ENCODE assay signal across 9 mouse cellular contexts in genomic region chr13:5713195-5713863, GRCm38 (mm10).
A peak's percentile ranks its signal among the peaks of the same experiment; 100 is the strongest.
DNase-seq lines count a peak whose midpoint lies in the region; ATAC-seq and TF ChIP-seq lines count a peak whose summit lies in the region.
"Had no signal": no experiment of that assay in that cellular context is flagged by ENCODE, and none has a peak within 500 bp of the region (broad histone marks: within the 10 kb centered on the region; RNA-seq: fewer than 3 reads in every experiment).

No protein-coding gene starts in this region.

- 0 out of 2 replicates have a peak, but pooled peaks have one; percentile 53 for ATAC-seq in kidney, embryonic 15.5 days (replicated peaks; ENCODE audit: low FRiP score)
- no peak for ATAC-seq in neural tube, embryonic 15.5 days (ENCODE audit: low FRiP score)

- no peaks in the 10 kb centered on the region for H3K27me3 ChIP-seq in heart, adult 2 months (ENCODE audit: control insufficient read depth, insufficient read depth, low read length)
- H3K27me3 ChIP-seq in kidney, embryonic 15.5 days = no peaks in the 10 kb centered on the region
- no peaks in the 10 kb centered on the region for H3K27me3 ChIP-seq in neural tube, embryonic 15.5 days (replicated peaks)
- H3K27me3 ChIP-seq: hindbrain, embryonic 13.5 days had no signal

- H3K4me1 ChIP-seq in heart, adult 2 months (ENCODE audit: control insufficient read depth, insufficient read depth, low read length) = no peaks in the 10 kb centered on the region; the same call in 1 of the 2 replicates
- H3K4me1 ChIP-seq in kidney, embryonic 15.5 days = peaks cover 5% of the 10 kb centered on the region; the same call in 1 of the 2 replicates
- no peaks in the 10 kb centered on the region for H3K4me1 ChIP-seq in neural tube, embryonic 15.5 days
- H3K4me1 ChIP-seq: hindbrain, embryonic 13.5 days had no signal

- no peak for TF ChIP-seq POLR2A in heart, adult 2 months (IDR thresholded peaks at IDR 0.05; ENCODE audit: insufficient read depth, low read depth, low read length)

- no peak overlapping the region for H3K9ac ChIP-seq in heart, adult 2 months (ENCODE audit: low read depth, low read length)
- H3K9ac ChIP-seq in kidney, embryonic 15.5 days = no peak overlapping the region
- H3K9ac ChIP-seq in neural tube, embryonic 15.5 days (replicated peaks) = no peak overlapping the region
- H3K9ac ChIP-seq: hindbrain, embryonic 13.5 days had no signal

- H3K9me3 ChIP-seq in kidney, embryonic 15.5 days (replicated peaks) = no peaks in the 10 kb centered on the region
- H3K9me3 ChIP-seq in neural tube, embryonic 15.5 days (replicated peaks) = no peaks in the 10 kb centered on the region
- H3K9me3 ChIP-seq: hindbrain, embryonic 13.5 days had no signal

- no peak overlapping the region for H3K4me2 ChIP-seq in kidney, embryonic 15.5 days
- H3K4me2 ChIP-seq in neural tube, embryonic 15.5 days = no peak overlapping the region
- H3K4me2 ChIP-seq: hindbrain, embryonic 13.5 days had no signal

- TF ChIP-seq CTCF in heart, adult 2 months (IDR thresholded peaks at IDR 0.05) = no peak

- H3K4me3 ChIP-seq in heart, adult 2 months = no peak overlapping the region
- H3K4me3 ChIP-seq in kidney, embryonic 15.5 days (replicated peaks) = no peak overlapping the region
- no peak overlapping the region for H3K4me3 ChIP-seq in neural tube, embryonic 15.5 days (replicated peaks)
- H3K4me3 ChIP-seq: hindbrain, embryonic 13.5 days had no signal

- DNase-seq in heart, adult 2 months = no peak
- no peak for DNase-seq in heart, postnatal 4 days
- peak; percentile 45 to 57 for DNase-seq in gastrocnemius, adult 8-10 months (ENCODE audit: low spot score in 2 of 2)
- peak; percentile 46 for DNase-seq in lung, postnatal 14 days
- no peak for DNase-seq in testis, postnatal 14 days (ENCODE audit: low spot score)
- no peak for DNase-seq in embryo, embryonic 9.5 days (ENCODE audit: extremely low spot score)

- H3K79me2 ChIP-seq in heart, adult 2 months (replicated peaks; ENCODE audit: control insufficient read depth, insufficient read depth, low read length) = no peaks in the 10 kb centered on the region

- H3K36me3 ChIP-seq in heart, adult 2 months (ENCODE audit: control insufficient read depth, insufficient read depth, low read length) = peaks cover 7% of the 10 kb centered on the region
- H3K36me3 ChIP-seq in kidney, embryonic 15.5 days = no peaks in the 10 kb centered on the region
- H3K36me3 ChIP-seq in neural tube, embryonic 15.5 days = no peaks in the 10 kb centered on the region
- H3K36me3 ChIP-seq: hindbrain, embryonic 13.5 days had no signal

- WGBS in heart, adult 2 months = 79% methylated on average over 6 of the region's 6 CpGs
- WGBS in kidney, embryonic 15.5 days = 22% methylated on average over 6 of the region's 6 CpGs
- WGBS in neural tube, embryonic 15.5 days = 59% methylated on average over 6 of the region's 6 CpGs

- TF ChIP-seq EP300 in heart, adult 2 months (IDR thresholded peaks at IDR 0.05; ENCODE audit: insufficient read depth, low read depth, low read length) = no peak

- H3K27ac ChIP-seq in heart, adult 2 months = peak overlapping the region; percentile 70
- peak overlapping the region; percentile 37; the same call in 1 of the 2 replicates for H3K27ac ChIP-seq in kidney, embryonic 15.5 days
- H3K27ac ChIP-seq in neural tube, embryonic 15.5 days (replicated peaks) = no peak overlapping the region
- H3K27ac ChIP-seq: hindbrain, embryonic 13.5 days had no signal

- intact Hi-C loops in heart, adult 2 months (cut with DNase I) = loop anchor here (5.0 to 10.0 kb wide), 3 partner anchors 134 to 1049 kb away; no protein-coding TSS in a partner anchor

Comparison
In these comparisons a context has a peak if more than half of its experiments do, and no peak if none do; other contexts are left out.
1. DNase-seq: peak in gastrocnemius, adult 8-10 months (2 of 2) and lung, postnatal 14 days (single experiment); none in heart, adult 2 months (0 of 2), heart, postnatal 4 days (single experiment), testis, postnatal 14 days (single experiment) and embryo, embryonic 9.5 days (single experiment).